ENCODE assay signal across 12 mouse cellular contexts in the genomic region with DNA sequence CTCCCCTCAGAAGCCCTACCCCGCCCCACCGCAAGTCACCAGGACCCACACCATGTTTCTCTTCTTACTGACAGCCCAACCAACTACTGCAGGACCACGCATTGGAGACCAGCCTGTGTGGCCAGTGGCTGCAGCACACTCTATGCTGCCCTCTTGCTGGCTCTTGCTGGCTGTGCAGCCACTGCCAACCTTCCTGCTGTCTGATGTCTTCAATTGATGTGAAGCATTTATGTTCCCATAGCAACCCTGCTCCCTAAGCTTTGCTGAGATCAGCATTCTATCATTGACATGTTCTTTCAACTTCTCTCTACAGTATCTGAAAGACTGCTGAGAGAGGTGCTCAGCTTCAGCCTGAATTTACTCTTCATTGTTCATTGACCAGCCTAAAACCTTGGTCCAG. TPM values are rescaled to one million over a fixed set of nuclear protein-coding genes. Genes with fewer than 3 reads are reported as not detected.
DNase-seq lines count a peak whose midpoint lies in the region; ATAC-seq and TF ChIP-seq lines count a peak whose summit lies in the region.
"Had no signal": no experiment of that assay in that cellular context is flagged by ENCODE, and none has a peak within 500 bp of the region (broad histone marks: within the 10 kb centered on the region; RNA-seq: fewer than 3 reads in every experiment).

No protein-coding gene starts in this region.

- no peaks in the 10 kb centered on the region for H3K36me3 ChIP-seq in intestine, postnatal 0 days (ENCODE audit: control insufficient read depth, insufficient read depth)
- no peaks in the 10 kb centered on the region for H3K36me3 ChIP-seq in intestine, embryonic 16.5 days (ENCODE audit: control insufficient read depth, insufficient read depth, low read length)
- no peaks in the 10 kb centered on the region for H3K36me3 ChIP-seq in neural tube, embryonic 15.5 days
- H3K36me3 ChIP-seq: heart, embryonic 13.5 days had no signal

- H3K4me2 ChIP-seq in intestine, postnatal 0 days (replicated peaks; ENCODE audit: low read depth), result no peak overlapping the region
- H3K4me2 ChIP-seq in intestine, embryonic 16.5 days (ENCODE audit: low read depth, low read length), result no peak overlapping the region
- H3K4me2 ChIP-seq in neural tube, embryonic 15.5 days, result no peak overlapping the region
- H3K4me2 ChIP-seq: heart, embryonic 13.5 days had no signal

- ATAC-seq in intestine, postnatal 0 days, result no peak
- ATAC-seq in intestine, embryonic 16.5 days, result no peak
- no peak for ATAC-seq in neural tube, embryonic 15.5 days (ENCODE audit: low FRiP score)

- peak; percentile 18 for DNase-seq in neural tube, embryonic 10.5 days (ENCODE audit: extremely low spot score, low spot score)
- DNase-seq in embryo, embryonic 9.5 days (ENCODE audit: extremely low spot score), result peak; percentile 22
- no peak for DNase-seq in natural killer cell, adult 2 months (ENCODE audit: low spot score in 2 of 2)
- DNase-seq in urinary bladder, postnatal 25 days (ENCODE audit: low spot score), result no peak
- no peak for DNase-seq in left cerebral cortex, postnatal 25 days (ENCODE audit: low spot score in 2 of 2)
- DNase-seq: cerebellum, adult 18-20 months; thymus, adult 2 months had no signal

- no peak overlapping the region for H3K9ac ChIP-seq in intestine, postnatal 0 days (ENCODE audit: low read depth, low read length)
- H3K9ac ChIP-seq in intestine, embryonic 16.5 days (ENCODE audit: low read depth, low read length), result no peak overlapping the region
- H3K9ac ChIP-seq in neural tube, embryonic 15.5 days (replicated peaks), result no peak overlapping the region
- H3K9ac ChIP-seq: heart, embryonic 13.5 days had no signal

- H3K27ac ChIP-seq in intestine, postnatal 0 days (ENCODE audit: low read depth, low read length), result no peak overlapping the region
- H3K27ac ChIP-seq in intestine, embryonic 16.5 days (ENCODE audit: low read length), result no peak overlapping the region
- H3K27ac ChIP-seq in neural tube, embryonic 15.5 days (replicated peaks), result no peak overlapping the region
- H3K27ac ChIP-seq: heart, embryonic 13.5 days; macrophage had no signal

- peak; percentile 67 for TF ChIP-seq CTCF in intestine, postnatal 0 days (IDR thresholded peaks at IDR 0.05; ENCODE audit: low read depth)

- 53% methylated on average over 3 of the region's 3 CpGs for WGBS in intestine, postnatal 0 days
- 55% methylated on average over 3 of the region's 3 CpGs for WGBS in intestine, embryonic 16.5 days
- 57% methylated on average over 3 of the region's 3 CpGs for WGBS in neural tube, embryonic 15.5 days

- H3K27me3 ChIP-seq in intestine, postnatal 0 days (replicated peaks; ENCODE audit: control insufficient read depth, insufficient read depth, low read length), result no peaks in the 10 kb centered on the region
- no peaks in the 10 kb centered on the region for H3K27me3 ChIP-seq in intestine, embryonic 16.5 days (replicated peaks; ENCODE audit: control insufficient read depth, insufficient read depth, low read length)
- H3K27me3 ChIP-seq in neural tube, embryonic 15.5 days (replicated peaks), result no peaks in the 10 kb centered on the region
- H3K27me3 ChIP-seq: heart, embryonic 13.5 days had no signal

- intact Hi-C loops in left cerebral cortex, postnatal 25 days (cut with DNase I), result no loop called here

- H3K9me3 ChIP-seq in intestine, postnatal 0 days (ENCODE audit: control insufficient read depth), result no peaks in the 10 kb centered on the region
- H3K9me3 ChIP-seq in intestine, embryonic 16.5 days (ENCODE audit: control insufficient read depth, low read length), result no peaks in the 10 kb centered on the region
- H3K9me3 ChIP-seq in neural tube, embryonic 15.5 days (replicated peaks), result no peaks in the 10 kb centered on the region
- H3K9me3 ChIP-seq: heart, embryonic 13.5 days had no signal

- no peak overlapping the region for H3K4me3 ChIP-seq in intestine, postnatal 0 days (ENCODE audit: low read depth, low read length)
- no peak overlapping the region for H3K4me3 ChIP-seq in intestine, embryonic 16.5 days (ENCODE audit: low read length)
- no peak overlapping the region for H3K4me3 ChIP-seq in neural tube, embryonic 15.5 days (replicated peaks)
- H3K4me3 ChIP-seq: heart, embryonic 13.5 days had no signal

- H3K4me1 ChIP-seq in intestine, postnatal 0 days (replicated peaks; ENCODE audit: control insufficient read depth, insufficient read depth, low read length), result no peaks in the 10 kb centered on the region
- no peaks in the 10 kb centered on the region for H3K4me1 ChIP-seq in intestine, embryonic 16.5 days (ENCODE audit: control insufficient read depth, insufficient read depth, low read length)
- H3K4me1 ChIP-seq in neural tube, embryonic 15.5 days, result no peaks in the 10 kb centered on the region
- H3K4me1 ChIP-seq: heart, embryonic 13.5 days had no signal

RNA-seq across cellular contexts. Expression of gene Krtap4-16, which starts 2.7 kb away (rescaled TPM):
- 0.16 TPM in 1 of 2 replicates, not detected in the other for polyA plus RNA-seq in intestine, postnatal 0 days (2015; fragmentation: Nextera tagmentation; extraction: Ambion mirVana)
- not detected in 2 replicates for polyA plus RNA-seq in intestine, embryonic 16.5 days (2015; fragmentation: Nextera tagmentation; extraction: Ambion mirVana)
- not detected in 2 replicates for polyA plus RNA-seq in neural tube, embryonic 15.5 days (2015; fragmentation: Nextera tagmentation; extraction: Ambion mirVana)
- total RNA-seq in left cerebral cortex, postnatal 25 days (2021), result not detected
- polyA plus RNA-seq: heart, embryonic 13.5 days; macrophage had no signal

RNA-seq across cellular contexts. Expression of gene Gm11568, which starts 3.6 kb away (rescaled TPM):
- not detected in 2 replicates for polyA plus RNA-seq in intestine, postnatal 0 days (2015; fragmentation: Nextera tagmentation; extraction: Ambion mirVana)
- polyA plus RNA-seq in intestine, embryonic 16.5 days (2015; fragmentation: Nextera tagmentation; extraction: Ambion mirVana), result not detected in 2 replicates
- not detected in 2 replicates for polyA plus RNA-seq in neural tube, embryonic 15.5 days (2015; fragmentation: Nextera tagmentation; extraction: Ambion mirVana)
- total RNA-seq in left cerebral cortex, postnatal 25 days (2021), result not detected
- polyA plus RNA-seq: heart, embryonic 13.5 days; macrophage; thymus, adult 2 months had no signal

RNA-seq across cellular contexts. Expression of gene Gm11559, which starts 10.2 kb away (rescaled TPM):
- not detected in 2 replicates for polyA plus RNA-seq in intestine, postnatal 0 days (2015; fragmentation: Nextera tagmentation; extraction: Ambion mirVana)
- polyA plus RNA-seq in intestine, embryonic 16.5 days (2015; fragmentation: Nextera tagmentation; extraction: Ambion mirVana), result not detected in 2 replicates
- polyA plus RNA-seq in neural tube, embryonic 15.5 days (2015; fragmentation: Nextera tagmentation; extraction: Ambion mirVana), result not detected in 2 replicates
- not detected for total RNA-seq in left cerebral cortex, postnatal 25 days (2021)
- polyA plus RNA-seq: heart, embryonic 13.5 days; macrophage; thymus, adult 2 months had no signal

RNA-seq across cellular contexts. Expression of gene 2300003K06Rik, which starts 16.3 kb away (rescaled TPM):
- polyA plus RNA-seq in intestine, postnatal 0 days (2015; fragmentation: Nextera tagmentation; extraction: Ambion mirVana), result not detected in 2 replicates
- not detected in 2 replicates for polyA plus RNA-seq in intestine, embryonic 16.5 days (2015; fragmentation: Nextera tagmentation; extraction: Ambion mirVana)
- not detected in 2 replicates for polyA plus RNA-seq in neural tube, embryonic 15.5 days (2015; fragmentation: Nextera tagmentation; extraction: Ambion mirVana)
- total RNA-seq in left cerebral cortex, postnatal 25 days (2021), result not detected
- polyA plus RNA-seq: heart, embryonic 13.5 days; macrophage; thymus, adult 2 months had no signal

RNA-seq across cellular contexts. Expression of gene Krtap9-1, which starts 19.1 kb away (rescaled TPM):
- not detected in 2 replicates for polyA plus RNA-seq in intestine, postnatal 0 days (2015; fragmentation: Nextera tagmentation; extraction: Ambion mirVana)
- polyA plus RNA-seq in intestine, embryonic 16.5 days (2015; fragmentation: Nextera tagmentation; extraction: Ambion mirVana), result not detected in 2 replicates
- polyA plus RNA-seq in neural tube, embryonic 15.5 days (2015; fragmentation: Nextera tagmentation; extraction: Ambion mirVana), result not detected in 2 replicates
- total RNA-seq in left cerebral cortex, postnatal 25 days (2021), result not detected
- polyA plus RNA-seq: heart, embryonic 13.5 days; macrophage; thymus, adult 2 months had no signal

Comparison
In these comparisons a context has a peak if more than half of its experiments do, and no peak if none do; other contexts are left out.
1. DNase-seq: peak in neural tube, embryonic 10.5 days (single experiment) and embryo, embryonic 9.5 days (single experiment); none in natural killer cell, adult 2 months (0 of 2), urinary bladder, postnatal 25 days (single experiment) and left cerebral cortex, postnatal 25 days (0 of 2).